Mouse (Mus musculus) forebrain, embryonic 10.5 days (tissue): ENCODE data around the gene Nos1ap. TPM values are rescaled to one million over a fixed set of nuclear protein-coding genes. Genes with fewer than 3 reads are reported as not detected.

Source experiments
- DNase-seq: peaks from one replicate; pipeline ENCODE4 v3.0.0-alpha.2; 2017; ENCODE audit warnings: low spot score; ENCODE audit errors: extremely low spot score
- H3K27ac ChIP-seq: fragments of 300-500 bp; sonication (generic); 2 replicates; pipeline ENCODE4 v1.5.1; 2016; ENCODE audit warnings: mild to moderate bottlenecking
- H3K27me3 ChIP-seq: fragments of 300-500 bp; sonication (generic); 2 replicates; pipeline ENCODE4 v1.6.1; 2016; ENCODE audit warnings: mild to moderate bottlenecking; ENCODE audit not compliant: poor library complexity, severe bottlenecking
- H3K36me3 ChIP-seq: fragments of 300-500 bp; sonication (generic); replicated peaks from 2 replicates; pipeline ENCODE4 v1.6.1; 2016; ENCODE audit warnings: mild to moderate bottlenecking, moderate library complexity
- H3K4me1 ChIP-seq: fragments of 300-500 bp; sonication (generic); 2 replicates; pipeline ENCODE4 v1.6.1; 2016
- H3K4me3 ChIP-seq: fragments of 300-500 bp; sonication (generic); 2 replicates; pipeline ENCODE4 v1.5.1; 2016; ENCODE audit warnings: mild to moderate bottlenecking, moderate library complexity
- H3K9me3 ChIP-seq: fragments of 300-500 bp; sonication (generic); 2 replicates; pipeline ENCODE4 v1.6.1; 2016; ENCODE audit warnings: mild to moderate bottlenecking, moderate library complexity
- WGBS: fragments of 180-500 bp; shearing (Covaris S2); methylation state at CpG from one replicate; pipeline ENCODE4 v1.1.7; 2016; 5-methylcytosine and 5-hydroxymethylcytosine counted together
- polyA plus RNA-seq: library from polyadenylated mRNA; unstranded; fragments of >200 nt; fragmentation: Nextera tagmentation; extraction: Ambion mirVana; gene quantifications from 2 replicates; pipeline ENCODE4 v1.2.1, GENCODE M21; 2016

Nos1ap gene
- polyA plus RNA-seq, 1 experiment from 2014 or later, result 10.5 TPM

GRCm38 (mm10) chr1:170332775-170333174 lies 256.9 kb downstream of the Nos1ap start:
- no peak overlapping the region for H3K27ac ChIP-seq
- 79% methylated on average over 4 of the region's 4 CpGs for WGBS
- no peaks in the 10 kb centered on the region for H3K27me3 ChIP-seq
- H3K9me3 ChIP-seq, result no peaks in the 10 kb centered on the region
- no peak overlapping the region for H3K4me3 ChIP-seq
- peaks cover 7% of the 10 kb centered on the region; the same call in 1 of the 2 replicates for H3K4me1 ChIP-seq
- H3K36me3 ChIP-seq, result no peaks in the 10 kb centered on the region; the same call in 1 of the 2 replicates
- DNase-seq, result no peak

GRCm38 (mm10) chr1:170331926-170332325 lies 257.7 kb downstream of the Nos1ap start:
- Histone ChIP-seq H3K4me1 (peaks cover 7% of the 10 kb centered on the region; the same call in 1 of the 2 replicates), H3K9me3 (no peaks in the 10 kb centered on the region), H3K4me3 (no peak overlapping the region), H3K36me3 (peaks cover 2% of the 10 kb centered on the region; the same call in 1 of the 2 replicates), H3K27me3 (no peaks in the 10 kb centered on the region), H3K27ac (peak overlapping the region; percentile 37; the same call in 1 of the 2 replicates)
- no peak for DNase-seq
- 73% methylated on average over 6 of the region's 6 CpGs for WGBS

GRCm38 (mm10) chr1:170325277-170325676 lies 264.4 kb downstream of the Nos1ap start:
- H3K36me3 ChIP-seq, result peaks cover 2% of the 10 kb centered on the region; the same call in 1 of the 2 replicates
- H3K4me3 ChIP-seq, result no peak overlapping the region
- 89% methylated on average over 4 of the region's 4 CpGs for WGBS
- H3K27ac ChIP-seq, result no peak overlapping the region
- no peaks in the 10 kb centered on the region for H3K9me3 ChIP-seq
- no peaks in the 10 kb centered on the region for H3K27me3 ChIP-seq
- DNase-seq, result no peak
- H3K4me1 ChIP-seq, result 0 out of 2 replicates have a peak, but pooled peaks cover 3% of the 10 kb centered on the region

GRCm38 (mm10) chr1:170324312-170324711 lies 265.3 kb downstream of the Nos1ap start:
- 92% methylated on average over 1 of the region's 1 CpGs for WGBS
- H3K27me3 ChIP-seq, result no peaks in the 10 kb centered on the region
- no peak overlapping the region for H3K27ac ChIP-seq

GRCm38 (mm10) chr1:170323001-170323400 lies 266.7 kb downstream of the Nos1ap start:
- no peak overlapping the region for H3K4me3 ChIP-seq
- H3K4me1 ChIP-seq, result no peaks in the 10 kb centered on the region

More at GRCm38 (mm10) chr1:170324312-170324711, 265.3 kb downstream of the Nos1ap start:
- no peak overlapping the region for H3K4me3 ChIP-seq
- no peak for DNase-seq
- H3K4me1 ChIP-seq, result 0 out of 2 replicates have a peak, but pooled peaks cover 3% of the 10 kb centered on the region
- H3K36me3 ChIP-seq, result peaks cover 2% of the 10 kb centered on the region; the same call in 1 of the 2 replicates
- H3K9me3 ChIP-seq, result no peaks in the 10 kb centered on the region

GRCm38 (mm10) chr1:170322046-170322445 lies 267.6 kb downstream of the Nos1ap start:
- no peaks in the 10 kb centered on the region for H3K27me3 ChIP-seq
- no peak for DNase-seq
- H3K36me3 ChIP-seq, result 0 out of 2 replicates have a peak, but pooled peaks cover 6% of the 10 kb centered on the region
- H3K27ac ChIP-seq, result no peak overlapping the region
- 86% methylated on average over 2 of the region's 2 CpGs for WGBS
- H3K9me3 ChIP-seq, result no peaks in the 10 kb centered on the region
- H3K4me1 ChIP-seq, result no peaks in the 10 kb centered on the region
- H3K4me3 ChIP-seq, result no peak overlapping the region

More at GRCm38 (mm10) chr1:170323001-170323400, 266.7 kb downstream of the Nos1ap start:
- WGBS, result 92% methylated on average over 10 of the region's 10 CpGs
- Histone ChIP-seq H3K27ac (no peak overlapping the region), H3K36me3 (0 out of 2 replicates have a peak, but pooled peaks cover 8% of the 10 kb centered on the region), H3K9me3 (no peaks in the 10 kb centered on the region), H3K27me3 (no peaks in the 10 kb centered on the region)
- DNase-seq, result no peak

- no peak overlapping the region for H3K4me3 ChIP-seq
- H3K36me3 ChIP-seq, result no peaks in the 10 kb centered on the region
- 82% methylated on average over 6 of the region's 6 CpGs for WGBS
- H3K27me3 ChIP-seq, result no peaks in the 10 kb centered on the region
- H3K9me3 ChIP-seq, result no peaks in the 10 kb centered on the region
- H3K4me1 ChIP-seq, result peaks cover 12% of the 10 kb centered on the region
- no peak overlapping the region for H3K27ac ChIP-seq
- no peak for DNase-seq
Measured at GRCm38 (mm10) chr1:170311431-170311830, 278.2 kb downstream of the Nos1ap start.

- no peaks in the 10 kb centered on the region for H3K27me3 ChIP-seq
- no peak within 1 kb of the TSS for H3K27ac ChIP-seq
- 92% methylated on average over 4 of the region's 4 CpGs for WGBS
- H3K4me1 ChIP-seq, result peaks cover 10% of the 10 kb centered on the region
- H3K36me3 ChIP-seq, result no peaks in the 10 kb centered on the region; the same call in 1 of the 2 replicates
- H3K4me3 ChIP-seq, result no peak within 1 kb of the TSS
- no peaks in the 10 kb centered on the region for H3K9me3 ChIP-seq
- no peak for DNase-seq
Measured at GRCm38 (mm10) chr1:170308503-170308902, 281.2 kb downstream of the Nos1ap start, which contains the start of gene Spata46. Gene Spata46 (plus strand): TSS chr1:170308803.

- no peaks in the 10 kb centered on the region for H3K27me3 ChIP-seq
- WGBS, result 99% methylated on average over 4 of the region's 4 CpGs
- DNase-seq, result no peak
- no peaks in the 10 kb centered on the region; the same call in 1 of the 2 replicates for H3K36me3 ChIP-seq
- no peaks in the 10 kb centered on the region for H3K9me3 ChIP-seq
- H3K27ac ChIP-seq, result no peak within 1 kb of the TSS
- H3K4me3 ChIP-seq, result no peak within 1 kb of the TSS
- peaks cover 11% of the 10 kb centered on the region; the same call in 1 of the 2 replicates for H3K4me1 ChIP-seq
Measured at GRCm38 (mm10) chr1:170306232-170306631, 283.4 kb downstream of the Nos1ap start, which contains the start of gene Gm7694. Gene Gm7694 (minus strand): TSS chr1:170306332.

- no peak overlapping the region for H3K4me3 ChIP-seq
- peaks cover 11% of the 10 kb centered on the region; the same call in 1 of the 2 replicates for H3K4me1 ChIP-seq
- H3K9me3 ChIP-seq, result no peaks in the 10 kb centered on the region
- no peak for DNase-seq
- H3K27me3 ChIP-seq, result no peaks in the 10 kb centered on the region
- 95% methylated on average over 10 of the region's 10 CpGs for WGBS
- H3K36me3 ChIP-seq, result no peaks in the 10 kb centered on the region; the same call in 1 of the 2 replicates
- no peak overlapping the region for H3K27ac ChIP-seq
Measured at GRCm38 (mm10) chr1:170305002-170305401, 284.7 kb downstream of the Nos1ap start.

- 76% methylated on average over 6 of the region's 6 CpGs for WGBS
- Histone ChIP-seq H3K27me3 (no peaks in the 10 kb centered on the region), H3K27ac (no peak overlapping the region), H3K9me3 (no peaks in the 10 kb centered on the region), H3K4me1 (peaks cover 11% of the 10 kb centered on the region; the same call in 1 of the 2 replicates), H3K36me3 (no peaks in the 10 kb centered on the region; the same call in 1 of the 2 replicates), H3K4me3 (no peak overlapping the region)
- no peak for DNase-seq
Measured at GRCm38 (mm10) chr1:170303103-170303502, 286.6 kb downstream of the Nos1ap start.

- Histone ChIP-seq H3K9me3 (no peaks in the 10 kb centered on the region), H3K36me3 (no peaks in the 10 kb centered on the region; the same call in 1 of the 2 replicates), H3K27me3 (no peaks in the 10 kb centered on the region), H3K4me1 (peaks cover 11% of the 10 kb centered on the region; the same call in 1 of the 2 replicates), H3K27ac (no peak overlapping the region), H3K4me3 (no peak overlapping the region)
- 88% methylated on average over 6 of the region's 6 CpGs for WGBS
- no peak for DNase-seq
Measured at GRCm38 (mm10) chr1:170302456-170302855, 287.2 kb downstream of the Nos1ap start.

- H3K27ac ChIP-seq, result no peak overlapping the region
- no peaks in the 10 kb centered on the region; the same call in 1 of the 2 replicates for H3K36me3 ChIP-seq
- peaks cover 11% of the 10 kb centered on the region; the same call in 1 of the 2 replicates for H3K4me1 ChIP-seq
- no peak for DNase-seq
- H3K9me3 ChIP-seq, result no peaks in the 10 kb centered on the region
- WGBS, result 92% methylated on average over 9 of the region's 9 CpGs
- no peak overlapping the region for H3K4me3 ChIP-seq
- H3K27me3 ChIP-seq, result no peaks in the 10 kb centered on the region
Measured at GRCm38 (mm10) chr1:170301686-170302085, 288.0 kb downstream of the Nos1ap start.
